Mouse (Mus musculus): ENCODE data around the gene G6pc3.

GRCm38 (mm10) chr11:102198245-102198644 lies 8.8 kb downstream of the G6pc3 start:
- 0 out of 2 replicates have a peak, but pooled peaks have one; percentile 11 for TF ChIP-seq CTCF (IDR thresholded peaks at IDR 0.05; ENCODE audit: borderline replicate concordance, insufficient read depth, low read length)
- no peak for TF ChIP-seq POLR2A (IDR thresholded peaks at IDR 0.05; ENCODE audit: low read depth, low read length)
